Mouse (Mus musculus) adrenal gland, postnatal 25 days (tissue): Measurements from ENCODE around the gene Alg2. TPM values are rescaled to one million over a fixed set of nuclear protein-coding genes. Genes with fewer than 3 reads are reported as not detected.

ENCODE experiments used
- total RNA-seq: library from RNA; stranded (reverse); gene quantifications from 2 replicates; pipeline ENCODE4 v1.2.3, GENCODE M21; 2021

The Alg2 gene
- total RNA-seq, 1 experiment from 2014 or later, result 138 TPM

Other genes with a start within 250 kb of the Alg2 start
- 36.7 and 40.3 TPM in 2 replicates for gene Tgfbr1, start 121.1 kb downstream of the Alg2 start, total RNA-seq
- gene Sec61b, start 325 bp upstream of the Alg2 start, total RNA-seq, result 216 and 222 TPM in 2 replicates